Mouse (Mus musculus) forebrain, embryonic 15.5 days (tissue): ENCODE results near the gene Txndc2. TPM values are rescaled to one million over a fixed set of nuclear protein-coding genes. Genes with fewer than 3 reads are reported as not detected.

Experiments used
- ATAC-seq: fragments of 200-750 bp; cut with Nextera tagmentation; replicated peaks from 2 replicates; pipeline ENCODE4 v1.8.0; 2017; ENCODE audit warnings: mild to moderate bottlenecking, moderate TSS enrichment, moderate library complexity
- H3K27ac ChIP-seq: fragments of 300-500 bp; sonication (generic); replicated peaks from 2 replicates; pipeline ENCODE4 v1.5.1; 2015; ENCODE audit warnings: mild to moderate bottlenecking, inconsistent platforms
- H3K27me3 ChIP-seq: fragments of 300-500 bp; sonication (generic); 2 replicates; pipeline ENCODE4 v1.6.1; 2015; ENCODE audit warnings: inconsistent platforms
- H3K36me3 ChIP-seq: fragments of 300-500 bp; sonication (generic); 2 replicates; pipeline ENCODE4 v1.6.1; 2015; ENCODE audit warnings: mild to moderate bottlenecking, inconsistent platforms
- H3K4me1 ChIP-seq: fragments of 300-500 bp; sonication (generic); 2 replicates; pipeline ENCODE4 v1.6.1; 2015; ENCODE audit warnings: inconsistent platforms
- H3K4me2 ChIP-seq: fragments of 300-500 bp; sonication (generic); replicated peaks from 2 replicates; pipeline ENCODE4 v1.6.1; 2015; ENCODE audit warnings: mild to moderate bottlenecking, inconsistent platforms
- H3K4me3 ChIP-seq: fragments of 300-500 bp; sonication (generic); 2 replicates; pipeline ENCODE4 v1.5.1; 2015; ENCODE audit warnings: mild to moderate bottlenecking, inconsistent platforms
- H3K9ac ChIP-seq: fragments of 300-500 bp; sonication (generic); replicated peaks from 2 replicates; pipeline ENCODE4 v1.6.1; 2015; ENCODE audit warnings: mild to moderate bottlenecking, inconsistent platforms
- H3K9me3 ChIP-seq: fragments of 300-500 bp; sonication (generic); 2 replicates; pipeline ENCODE4 v1.6.1; 2016; ENCODE audit warnings: inconsistent platforms
- WGBS: fragments of 180-500 bp; shearing (Covaris S2); methylation state at CpG from one replicate; pipeline ENCODE4 v1.1.7; 2015; ENCODE audit warnings: mixed read lengths; 5-methylcytosine and 5-hydroxymethylcytosine counted together
- polyA plus RNA-seq: library from polyadenylated mRNA; unstranded; fragments of >200 nt; fragmentation: Nextera tagmentation; extraction: Ambion mirVana; gene quantifications from 2 replicates; pipeline ENCODE4 v1.2.1, GENCODE M21; 2015

Gene Txndc2
- 0.15 TPM in 1 of 2 replicates, not detected in the other for polyA plus RNA-seq

- Histone ChIP-seq H3K4me1 (peaks cover 6% of the 10 kb centered on the region; the same call in 1 of the 2 replicates), H3K27me3 (no peaks in the 10 kb centered on the region), H3K27ac (no peak within 1 kb of the TSS; the same call in 1 of the 2 replicates), H3K4me3 (no peak within 1 kb of the TSS), H3K4me2 (no peak within 1 kb of the TSS), H3K9ac (no peak within 1 kb of the TSS), H3K36me3 (no peaks in the 10 kb centered on the region), H3K9me3 (no peaks in the 10 kb centered on the region)
- 91% methylated on average over 11 of the region's 11 CpGs for WGBS
- ATAC-seq, result no peak
These were observed at the start of gene Txndc2 for GRCm38 (mm10) chr17:65641734-65642218. Txndc2 (minus strand) TSS chr17:65642168.

- ATAC-seq, result no peak
These were observed 41.8 kb upstream of the Txndc2 start for GRCm38 (mm10) chr17:65683731-65684130.

DNA sequence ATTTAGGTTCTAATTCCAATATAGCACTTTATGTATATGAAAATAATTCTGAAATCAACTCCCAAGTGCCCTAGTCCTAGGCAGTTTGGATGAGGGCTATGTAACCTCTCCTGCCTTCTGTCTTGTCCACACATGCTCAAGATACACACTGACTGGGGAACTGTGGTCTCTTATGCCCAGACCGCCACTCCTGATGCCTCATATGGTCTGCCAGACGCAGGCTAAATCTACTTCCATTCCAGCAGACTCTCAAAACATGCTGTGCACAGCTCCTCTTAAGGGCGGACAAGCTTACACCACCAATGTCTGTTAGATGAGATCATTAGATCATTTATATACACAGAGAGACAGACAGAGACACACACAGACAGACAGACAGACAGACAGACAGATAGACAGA is 41.3 kb upstream of the Txndc2 start:
- 84% methylated on average over 3 of the region's 3 CpGs for WGBS
- no peak overlapping the region for H3K9ac ChIP-seq

More at GRCm38 (mm10) chr17:65683731-65684130, 41.8 kb upstream of the Txndc2 start:
- no peak overlapping the region for H3K4me3 ChIP-seq
- no peak overlapping the region for H3K9ac ChIP-seq
- no peaks in the 10 kb centered on the region for H3K36me3 ChIP-seq
- H3K4me1 ChIP-seq, result 0 out of 2 replicates have a peak, but pooled peaks cover 4% of the 10 kb centered on the region
- no peaks in the 10 kb centered on the region for H3K27me3 ChIP-seq
- no peak overlapping the region for H3K27ac ChIP-seq
- H3K4me2 ChIP-seq, result no peak overlapping the region
- 85% methylated on average over 2 of the region's 2 CpGs for WGBS
- H3K9me3 ChIP-seq, result no peaks in the 10 kb centered on the region

DNA sequence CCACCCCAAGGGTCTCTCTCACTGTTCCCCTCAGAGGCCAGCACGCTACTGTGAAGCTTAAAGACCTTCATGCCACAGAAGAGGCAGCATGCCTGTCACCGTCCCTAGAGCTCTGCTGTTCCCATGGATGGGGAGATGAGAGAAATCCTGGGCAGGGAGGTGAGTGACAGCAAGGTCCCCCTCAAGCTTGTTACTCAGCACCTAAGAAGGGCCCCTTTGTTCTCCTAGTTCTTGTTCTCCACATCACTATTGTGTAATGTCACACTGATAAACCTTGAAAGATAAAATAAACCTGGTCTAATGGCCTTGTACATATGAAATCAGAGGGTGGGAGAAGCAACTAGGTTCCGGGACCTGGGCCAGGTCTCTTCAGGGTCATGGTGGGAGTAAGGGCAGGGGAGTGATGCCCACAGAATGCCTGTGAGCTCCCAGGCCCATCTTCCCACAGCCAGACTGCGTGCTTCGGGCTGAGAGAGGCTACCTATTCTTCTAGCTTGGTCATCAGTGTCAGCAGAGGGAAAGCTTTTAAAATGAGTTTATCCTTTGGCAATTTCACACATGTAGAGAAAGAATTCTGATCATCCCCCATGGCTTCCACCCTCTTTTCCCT is 40.2 kb upstream of the Txndc2 start:
- Histone ChIP-seq H3K27me3 (no peaks in the 10 kb centered on the region), H3K4me2 (no peak overlapping the region), H3K9me3 (no peaks in the 10 kb centered on the region), H3K36me3 (no peaks in the 10 kb centered on the region), H3K27ac (no peak overlapping the region), H3K4me3 (no peak overlapping the region), H3K4me1 (0 out of 2 replicates have a peak, but pooled peaks cover 4% of the 10 kb centered on the region), H3K9ac (no peak overlapping the region)
- WGBS, result 75% methylated on average over 5 of the region's 5 CpGs
- no peak for ATAC-seq

More for the DNA sequence above, 41.3 kb upstream of the Txndc2 start:
- Histone ChIP-seq H3K9me3 (no peaks in the 10 kb centered on the region), H3K27me3 (no peaks in the 10 kb centered on the region), H3K36me3 (no peaks in the 10 kb centered on the region), H3K4me3 (no peak overlapping the region), H3K27ac (no peak overlapping the region), H3K4me2 (no peak overlapping the region), H3K4me1 (0 out of 2 replicates have a peak, but pooled peaks cover 4% of the 10 kb centered on the region)
- no peak for ATAC-seq

GRCm38 (mm10) chr17:65681516-65681915 is 39.5 kb upstream of the Txndc2 start:
- no peak for ATAC-seq
- WGBS, result 89% methylated on average over 6 of the region's 6 CpGs
- no peaks in the 10 kb centered on the region for H3K36me3 ChIP-seq

GRCm38 (mm10) chr17:65680801-65681412 is 38.9 kb upstream of the Txndc2 start:
- Histone ChIP-seq H3K36me3 (no peaks in the 10 kb centered on the region), H3K4me2 (no peak overlapping the region), H3K9ac (no peak overlapping the region), H3K4me3 (no peak overlapping the region), H3K27ac (no peak overlapping the region), H3K4me1 (0 out of 2 replicates have a peak, but pooled peaks cover 4% of the 10 kb centered on the region), H3K27me3 (no peaks in the 10 kb centered on the region), H3K9me3 (no peaks in the 10 kb centered on the region)
- ATAC-seq, result no peak
- 87% methylated on average over 2 of the region's 2 CpGs for WGBS

More at GRCm38 (mm10) chr17:65681516-65681915, 39.5 kb upstream of the Txndc2 start:
- Histone ChIP-seq H3K9ac (no peak overlapping the region), H3K27me3 (no peaks in the 10 kb centered on the region), H3K27ac (no peak overlapping the region), H3K9me3 (no peaks in the 10 kb centered on the region), H3K4me3 (no peak overlapping the region), H3K4me1 (0 out of 2 replicates have a peak, but pooled peaks cover 4% of the 10 kb centered on the region), H3K4me2 (no peak overlapping the region)

GRCm38 (mm10) chr17:65679806-65680446 is 38.0 kb upstream of the Txndc2 start:
- H3K4me1 ChIP-seq, result 0 out of 2 replicates have a peak, but pooled peaks cover 4% of the 10 kb centered on the region

GRCm38 (mm10) chr17:65677742-65678141 is 35.8 kb upstream of the Txndc2 start:
- H3K27me3 ChIP-seq, result no peaks in the 10 kb centered on the region
- no peak overlapping the region for H3K4me3 ChIP-seq
- no peak for ATAC-seq
- H3K36me3 ChIP-seq, result no peaks in the 10 kb centered on the region
- H3K4me1 ChIP-seq, result 0 out of 2 replicates have a peak, but pooled peaks cover 4% of the 10 kb centered on the region
- H3K9ac ChIP-seq, result no peak overlapping the region
- WGBS, result 97% methylated on average over 1 of the region's 1 CpGs
- H3K27ac ChIP-seq, result no peak overlapping the region
- no peaks in the 10 kb centered on the region for H3K9me3 ChIP-seq
- H3K4me2 ChIP-seq, result no peak overlapping the region

More at GRCm38 (mm10) chr17:65679806-65680446, 38.0 kb upstream of the Txndc2 start:
- Histone ChIP-seq H3K36me3 (no peaks in the 10 kb centered on the region), H3K27ac (no peak overlapping the region), H3K27me3 (no peaks in the 10 kb centered on the region), H3K4me2 (no peak overlapping the region), H3K4me3 (no peak overlapping the region), H3K9me3 (no peaks in the 10 kb centered on the region), H3K9ac (no peak overlapping the region)
- ATAC-seq, result no peak
- WGBS, result 65% methylated on average over 14 of the region's 14 CpGs

- no peak overlapping the region for H3K27ac ChIP-seq
- no peak overlapping the region for H3K4me3 ChIP-seq
- no peak for ATAC-seq
- H3K9ac ChIP-seq, result no peak overlapping the region
- no peaks in the 10 kb centered on the region for H3K36me3 ChIP-seq
- WGBS, result 94% methylated on average over 8 of the region's 8 CpGs
- H3K4me2 ChIP-seq, result no peak overlapping the region
- 0 out of 2 replicates have a peak, but pooled peaks cover 4% of the 10 kb centered on the region for H3K4me1 ChIP-seq
- H3K27me3 ChIP-seq, result no peaks in the 10 kb centered on the region
- no peaks in the 10 kb centered on the region for H3K9me3 ChIP-seq
These were observed 34.6 kb upstream of the Txndc2 start for GRCm38 (mm10) chr17:65676536-65676935.

DNA sequence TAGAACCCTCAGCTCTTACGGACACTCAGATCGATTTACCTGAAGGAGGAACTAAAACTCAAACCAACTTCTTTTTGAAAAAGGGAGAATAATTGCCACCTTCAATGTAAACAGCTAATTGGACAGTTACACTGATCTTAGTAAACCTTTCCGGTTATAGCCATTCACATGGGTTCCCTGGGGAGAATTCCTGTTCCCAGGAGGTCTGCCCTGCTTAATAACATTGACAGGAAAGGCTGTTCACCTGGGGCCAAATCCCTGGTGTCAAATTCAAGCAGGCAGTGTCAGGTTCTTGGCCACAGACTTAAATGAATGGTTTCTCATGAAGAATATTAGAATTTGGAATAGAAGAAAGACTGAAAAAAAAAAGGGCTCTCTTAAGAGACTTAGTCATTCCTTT is 34.0 kb upstream of the Txndc2 start:
- H3K27ac ChIP-seq, result no peak overlapping the region
- no peak for ATAC-seq
- no peaks in the 10 kb centered on the region for H3K9me3 ChIP-seq
- H3K27me3 ChIP-seq, result no peaks in the 10 kb centered on the region
- WGBS, result 77% methylated on average over 3 of the region's 3 CpGs
- no peak overlapping the region for H3K9ac ChIP-seq
- 0 out of 2 replicates have a peak, but pooled peaks cover 4% of the 10 kb centered on the region for H3K4me1 ChIP-seq
- H3K36me3 ChIP-seq, result no peaks in the 10 kb centered on the region
- H3K4me3 ChIP-seq, result no peak overlapping the region
- H3K4me2 ChIP-seq, result no peak overlapping the region

- ATAC-seq, result no peak
- H3K9ac ChIP-seq, result no peak overlapping the region
- WGBS, result 67% methylated on average over 1 of the region's 1 CpGs
These were observed 32.8 kb upstream of the Txndc2 start for GRCm38 (mm10) chr17:65674710-65675171.

DNA sequence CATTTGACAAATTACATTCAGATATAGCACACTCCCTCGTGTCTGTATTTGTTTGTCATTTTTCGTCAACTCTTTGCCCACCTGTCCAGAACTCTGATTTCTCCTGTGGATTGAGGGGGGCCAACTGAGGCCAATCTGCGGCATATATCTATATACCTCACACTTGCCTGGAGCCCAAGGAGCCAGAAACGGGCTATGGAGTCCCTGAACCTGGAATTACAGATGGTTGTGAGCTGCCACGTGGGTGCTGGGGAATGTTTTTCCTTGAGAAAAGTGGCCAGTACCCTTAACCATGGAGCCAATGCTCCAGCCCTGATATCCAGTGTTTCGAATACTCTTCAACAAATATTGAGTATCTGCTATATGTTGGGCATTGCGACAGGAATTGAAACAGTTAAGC is 31.0 kb upstream of the Txndc2 start:
- Histone ChIP-seq H3K4me3 (no peak overlapping the region), H3K36me3 (no peaks in the 10 kb centered on the region), H3K27me3 (no peaks in the 10 kb centered on the region), H3K27ac (no peak overlapping the region), H3K4me2 (no peak overlapping the region), H3K9me3 (no peaks in the 10 kb centered on the region), H3K4me1 (no peaks in the 10 kb centered on the region), H3K9ac (no peak overlapping the region)
- ATAC-seq, result no peak
- WGBS, result 93% methylated on average over 7 of the region's 7 CpGs

More at GRCm38 (mm10) chr17:65674710-65675171, 32.8 kb upstream of the Txndc2 start:
- H3K27me3 ChIP-seq, result no peaks in the 10 kb centered on the region
- H3K9me3 ChIP-seq, result no peaks in the 10 kb centered on the region
- no peaks in the 10 kb centered on the region for H3K36me3 ChIP-seq
- no peak overlapping the region for H3K27ac ChIP-seq
- H3K4me2 ChIP-seq, result no peak overlapping the region
- H3K4me3 ChIP-seq, result no peak overlapping the region
- H3K4me1 ChIP-seq, result 0 out of 2 replicates have a peak, but pooled peaks cover 2% of the 10 kb centered on the region
